In the genomic region with DNA sequence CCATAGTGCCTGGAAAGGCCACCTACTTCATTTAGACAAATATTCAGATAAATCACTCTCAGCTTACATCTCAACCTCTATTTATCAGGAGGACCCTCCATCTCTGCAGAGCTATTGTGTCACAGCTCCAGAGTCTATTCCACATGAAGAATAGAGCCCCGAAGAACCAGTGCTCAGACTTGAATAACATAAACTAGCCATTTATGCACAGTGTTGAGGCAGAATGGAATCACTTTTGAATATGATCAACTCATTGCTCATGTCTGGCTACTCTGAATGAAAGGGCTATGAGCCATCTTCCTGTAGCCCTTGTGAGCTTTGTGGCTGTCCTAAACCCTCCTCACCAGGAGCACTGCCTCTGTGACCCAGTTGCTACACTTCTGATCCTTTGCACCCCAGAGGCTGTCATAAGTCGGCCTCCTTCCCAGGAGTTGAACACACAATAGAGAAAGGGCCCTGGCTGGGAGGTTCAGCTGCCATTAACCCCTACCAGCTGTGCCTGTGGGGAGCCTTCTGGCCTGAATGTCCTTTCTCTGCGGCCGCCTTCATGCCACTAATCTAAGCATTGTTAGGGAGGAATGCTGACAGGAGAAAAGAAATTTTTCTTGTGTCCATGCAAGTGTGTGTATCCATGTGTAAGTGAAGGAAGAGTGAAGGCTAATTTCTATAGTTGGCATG, we compare ENCODE assay signal across 16 mouse cellular contexts.
A peak's percentile ranks its signal among the peaks of the same experiment; 100 is the strongest.
DNase-seq lines count a peak whose midpoint lies in the region; ATAC-seq lines count a peak whose summit lies in the region.
"Had no signal": no experiment of that assay in that cellular context is flagged by ENCODE, and none has a peak within 500 bp of the region (broad histone marks: within the 10 kb centered on the region; RNA-seq: fewer than 3 reads in every experiment).

No protein-coding gene starts in this region.

- WGBS in embryonic facial prominence, embryonic 14.5 days, result 33% methylated on average over 4 of the region's 4 CpGs
- WGBS in hindbrain, embryonic 15.5 days, result 8% methylated on average over 4 of the region's 4 CpGs
- 11% methylated on average over 4 of the region's 4 CpGs for WGBS in neural tube, embryonic 12.5 days

- no peaks in the 10 kb centered on the region for H3K36me3 ChIP-seq in embryonic facial prominence, embryonic 14.5 days (ENCODE audit: control insufficient read depth, insufficient read depth, low read length)
- H3K36me3 ChIP-seq in hindbrain, embryonic 15.5 days, result no peaks in the 10 kb centered on the region
- no peaks in the 10 kb centered on the region for H3K36me3 ChIP-seq in neural tube, embryonic 12.5 days
- H3K36me3 ChIP-seq: intestine, embryonic 15.5 days; liver, embryonic 12.5 days; neural tube, embryonic 13.5 days had no signal

- H3K4me2 ChIP-seq in embryonic facial prominence, embryonic 14.5 days (ENCODE audit: low read depth, low read length), result no peak overlapping the region
- H3K4me2 ChIP-seq in hindbrain, embryonic 15.5 days, result no peak overlapping the region
- no peak overlapping the region for H3K4me2 ChIP-seq in neural tube, embryonic 12.5 days (replicated peaks)
- H3K4me2 ChIP-seq: intestine, embryonic 15.5 days; liver, embryonic 12.5 days; neural tube, embryonic 13.5 days had no signal

- no peaks in the 10 kb centered on the region for H3K9me3 ChIP-seq in embryonic facial prominence, embryonic 14.5 days (ENCODE audit: control insufficient read depth, low read length)
- H3K9me3 ChIP-seq in hindbrain, embryonic 15.5 days, result no peaks in the 10 kb centered on the region
- H3K9me3 ChIP-seq in neural tube, embryonic 12.5 days, result no peaks in the 10 kb centered on the region
- H3K9me3 ChIP-seq: intestine, embryonic 15.5 days; liver, embryonic 12.5 days; neural tube, embryonic 13.5 days had no signal

- no peaks in the 10 kb centered on the region for H3K4me1 ChIP-seq in embryonic facial prominence, embryonic 14.5 days (ENCODE audit: control insufficient read depth, insufficient read depth, low read length)
- 0 out of 2 replicates have a peak, but pooled peaks cover 4% of the 10 kb centered on the region for H3K4me1 ChIP-seq in hindbrain, embryonic 15.5 days (replicated peaks)
- no peaks in the 10 kb centered on the region for H3K4me1 ChIP-seq in neural tube, embryonic 12.5 days
- H3K4me1 ChIP-seq: intestine, embryonic 15.5 days had no signal

- intact Hi-C loops in left cerebral cortex, postnatal 25 days (cut with DNase I), result no loop called here

- no peaks in the 10 kb centered on the region for H3K27me3 ChIP-seq in embryonic facial prominence, embryonic 14.5 days (replicated peaks; ENCODE audit: control insufficient read depth, insufficient read depth, low read length)
- H3K27me3 ChIP-seq in hindbrain, embryonic 15.5 days, result peaks cover 84% of the 10 kb centered on the region
- H3K27me3 ChIP-seq in neural tube, embryonic 12.5 days (replicated peaks), result peaks cover 66% of the 10 kb centered on the region
- H3K27me3 ChIP-seq: intestine, embryonic 15.5 days; liver, embryonic 12.5 days had no signal

- peak; percentile 81; the same call in 1 of the 2 replicates for ATAC-seq in embryonic facial prominence, embryonic 14.5 days (ENCODE audit: low read depth)
- peak; percentile 65 for ATAC-seq in hindbrain, embryonic 15.5 days (ENCODE audit: low FRiP score, low read depth)
- ATAC-seq in neural tube, embryonic 12.5 days (ENCODE audit: low FRiP score, low read depth), result peak; percentile 87
- ATAC-seq: intestine, embryonic 15.5 days; liver, embryonic 12.5 days had no signal

- H3K9ac ChIP-seq in embryonic facial prominence, embryonic 14.5 days (ENCODE audit: low read depth, low read length), result no peak overlapping the region
- H3K9ac ChIP-seq in hindbrain, embryonic 15.5 days, result no peak overlapping the region
- no peak overlapping the region for H3K9ac ChIP-seq in neural tube, embryonic 12.5 days
- H3K9ac ChIP-seq: intestine, embryonic 15.5 days; liver, embryonic 12.5 days; neural tube, embryonic 13.5 days had no signal

- H3K27ac ChIP-seq in embryonic facial prominence, embryonic 14.5 days (replicated peaks; ENCODE audit: low read depth, low read length), result no peak overlapping the region
- no peak overlapping the region for H3K27ac ChIP-seq in hindbrain, embryonic 15.5 days (replicated peaks)
- H3K27ac ChIP-seq in neural tube, embryonic 12.5 days, result no peak overlapping the region
- H3K27ac ChIP-seq: intestine, embryonic 15.5 days; left cerebral cortex, adult 2 months; liver, embryonic 12.5 days; neural tube, embryonic 13.5 days had no signal

- peak; percentile 87 for DNase-seq in embryo, embryonic 10.5 days (ENCODE audit: low spot score)
- peak; percentile 58 for DNase-seq in embryonic facial prominence, embryonic 14.5 days (ENCODE audit: low spot score)
- no peak for DNase-seq in testis, postnatal 10 days (ENCODE audit: low spot score)
- DNase-seq in c-Kit-positive CD71-positive TER-119-positive erythroid progenitor cells, embryonic 14.5 days (ENCODE audit: low spot score), result no peak
- DNase-seq in left cerebral cortex, postnatal 25 days (ENCODE audit: low spot score in 2 of 2), result no peak
- DNase-seq: cerebellum, adult 2 months; gastrocnemius, postnatal 14 days; kidney, postnatal 36 days; lung, postnatal 36 days; right cerebral cortex, postnatal 14 days had no signal

- no peak overlapping the region for H3K4me3 ChIP-seq in embryonic facial prominence, embryonic 14.5 days (ENCODE audit: low read depth, low read length)
- no peak overlapping the region for H3K4me3 ChIP-seq in hindbrain, embryonic 15.5 days
- H3K4me3 ChIP-seq in neural tube, embryonic 12.5 days, result no peak overlapping the region
- H3K4me3 ChIP-seq: intestine, embryonic 15.5 days; left cerebral cortex, adult 2 months; liver, embryonic 12.5 days; neural tube, embryonic 13.5 days had no signal

Comparison
In these comparisons a context has a peak if more than half of its experiments do, and no peak if none do; other contexts are left out.
1. DNase-seq: peak in embryo, embryonic 10.5 days (single experiment) and embryonic facial prominence, embryonic 14.5 days (single experiment); none in testis, postnatal 10 days (single experiment), c-Kit-positive CD71-positive TER-119-positive erythroid progenitor cells, embryonic 14.5 days (single experiment) and left cerebral cortex, postnatal 25 days (0 of 2).
2. Peak in every context shown above with its lines, with median percentiles within 50 percentile points of each other: ATAC-seq.